ENCODE assay signal across 7 mouse cellular contexts in genomic region chr4:132802171-132802637, GRCm38 (mm10). TPM values are rescaled to one million over a fixed set of nuclear protein-coding genes. Genes with fewer than 3 reads are reported as not detected.
DNase-seq lines count a peak whose midpoint lies in the region; ATAC-seq lines count a peak whose summit lies in the region.

No protein-coding gene starts in this region.

- no peak overlapping the region for H3K4me2 ChIP-seq in hindbrain, embryonic 14.5 days (replicated peaks)

- WGBS in hindbrain, embryonic 14.5 days: 65% methylated on average over 16 of the region's 16 CpGs

- ATAC-seq in hematopoietic stem cell, adult 5-6 weeks (replicated peaks in 1 of 2; ENCODE audit: insufficient read depth in 1 of 2, low FRiP score in 2 of 2, low TSS enrichment in 1 of 2, low read depth in 1 of 2, poor library complexity in 2 of 2, severe bottlenecking in 2 of 2): peak; percentile 48 to 69; a peak in 3 of 4 replicates
- no peak for ATAC-seq in hindbrain, embryonic 14.5 days (ENCODE audit: low FRiP score)

- H3K4me3 ChIP-seq in hindbrain, embryonic 14.5 days (replicated peaks; ENCODE audit: low read length): no peak overlapping the region

- no peak overlapping the region for H3K27ac ChIP-seq in hindbrain, embryonic 14.5 days

- H3K9me3 ChIP-seq in hindbrain, embryonic 14.5 days (ENCODE audit: control insufficient read depth, low read length): no peaks in the 10 kb centered on the region

- no peaks in the 10 kb centered on the region for H3K4me1 ChIP-seq in hindbrain, embryonic 14.5 days (replicated peaks; ENCODE audit: control insufficient read depth, insufficient read depth, low read length)

- H3K27me3 ChIP-seq in hindbrain, embryonic 14.5 days (ENCODE audit: control insufficient read depth, insufficient read depth, low read length): no peaks in the 10 kb centered on the region

- no peaks in the 10 kb centered on the region for H3K36me3 ChIP-seq in hindbrain, embryonic 14.5 days (replicated peaks; ENCODE audit: control insufficient read depth, insufficient read depth)

- peak; percentile 9 to 17 for DNase-seq in CD8-positive naive resting alpha-beta T cell, adult 2 months (ENCODE audit: low read depth in 2 of 2, low spot score in 2 of 2)
- DNase-seq in R1 (ENCODE audit: low read depth, low spot score): peak; percentile 65
- peak; percentile 63 for DNase-seq in naive thymus-derived CD4-positive, alpha-beta T cell, adult 2 months (ENCODE audit: low read depth)
- DNase-seq in hindbrain, embryonic 14.5 days (ENCODE audit: low spot score): no peak
- DNase-seq in layer of hippocampus, adult 18-20 months (ENCODE audit: low spot score in 2 of 2): no peak
- DNase-seq in cerebellum, adult 9-10 months: no peak

- H3K9ac ChIP-seq in hindbrain, embryonic 14.5 days: no peak overlapping the region

RNA-seq across cellular contexts. Expression of gene Themis2, which starts 6.0 kb away (rescaled TPM):
- 9.8 and 12.8 TPM in 2 replicates for total RNA-seq in hematopoietic stem cell, adult 5-6 weeks (2017)
- 0.61 and 0.71 TPM in 2 replicates for polyA plus RNA-seq in hindbrain, embryonic 14.5 days (2014; fragmentation: Nextera tagmentation; extraction: Ambion mirVana)
- 1 to 10 TPM in 1 of 2 experiments, under 1 TPM in 1; 0.43 to 1.1 TPM for total RNA-seq in layer of hippocampus, adult 18-20 months (2021)

RNA-seq across cellular contexts. Expression of gene Rpa2, which starts 34.1 kb away (rescaled TPM):
- total RNA-seq in hematopoietic stem cell, adult 5-6 weeks (2017): 46.5 and 50.1 TPM in 2 replicates
- polyA plus RNA-seq in hindbrain, embryonic 14.5 days (2014; fragmentation: Nextera tagmentation; extraction: Ambion mirVana): 37.0 and 46.7 TPM in 2 replicates
- 10 to 100 TPM; 14.4 to 16.4 TPM for total RNA-seq in layer of hippocampus, adult 18-20 months (2021)

RNA-seq across cellular contexts. Expression of gene Ppp1r8, which starts 40.8 kb away (rescaled TPM):
- 48.8 and 76.4 TPM in 2 replicates for total RNA-seq in hematopoietic stem cell, adult 5-6 weeks (2017)
- 49.3 and 62.7 TPM in 2 replicates for polyA plus RNA-seq in hindbrain, embryonic 14.5 days (2014; fragmentation: Nextera tagmentation; extraction: Ambion mirVana)
- 10 to 100 TPM; 42.8 to 43.7 TPM for total RNA-seq in layer of hippocampus, adult 18-20 months (2021)

RNA-seq across cellular contexts. Expression of gene Smpdl3b, which starts 45.2 kb away (rescaled TPM):
- total RNA-seq in hematopoietic stem cell, adult 5-6 weeks (2017): 0.19 and 0.74 TPM in 2 replicates
- 0.68 and 0.99 TPM in 2 replicates for polyA plus RNA-seq in hindbrain, embryonic 14.5 days (2014; fragmentation: Nextera tagmentation; extraction: Ambion mirVana)
- 1 to 10 TPM; 3.6 to 4.8 TPM for total RNA-seq in layer of hippocampus, adult 18-20 months (2021)

Comparison
In these comparisons a context has a peak if more than half of its experiments do, and no peak if none do; other contexts are left out.
1. DNase-seq: peak in CD8-positive naive resting alpha-beta T cell, adult 2 months (2 of 2), R1 (single experiment) and naive thymus-derived CD4-positive, alpha-beta T cell, adult 2 months (single experiment); none in hindbrain, embryonic 14.5 days (single experiment), layer of hippocampus, adult 18-20 months (0 of 2) and cerebellum, adult 9-10 months (single experiment).